Mouse (Mus musculus): Measurements from ENCODE around the gene Srrm2.

Gene Srrm2

GRCm38 (mm10) chr17:23815641-23816040, 25.3 kb downstream of the Srrm2 start:
- no peak for DNase-seq

- no peak for DNase-seq
Observed at GRCm38 (mm10) chr17:23818579-23818978, 28.2 kb downstream of the Srrm2 start.

GRCm38 (mm10) chr17:23819235-23819634, 28.9 kb downstream of the Srrm2 start:
- DNase-seq = peak; percentile 20

GRCm38 (mm10) chr17:23820731-23821130, 30.4 kb downstream of the Srrm2 start:
- DNase-seq = no peak

GRCm38 (mm10) chr17:23822094-23822493, 31.8 kb downstream of the Srrm2 start:
- DNase-seq = peak; percentile 25

- no peak for DNase-seq
Observed at GRCm38 (mm10) chr17:23823018-23823417, 32.7 kb downstream of the Srrm2 start.

- no peak for DNase-seq
Observed at GRCm38 (mm10) chr17:23823614-23824013, 33.3 kb downstream of the Srrm2 start.

- DNase-seq = no peak
Observed at GRCm38 (mm10) chr17:23825591-23825990, 35.3 kb downstream of the Srrm2 start.

GRCm38 (mm10) chr17:23828271-23829001, 38.1 kb downstream of the Srrm2 start:
- DNase-seq = peak; percentile 68

- peak; percentile 90 for DNase-seq
Observed at GRCm38 (mm10) chr17:23829064-23829619, 38.8 kb downstream of the Srrm2 start, which contains the start of gene Elob. Gene Elob (minus strand): TSS chr17:23829136.

- peak; percentile 28 for DNase-seq
Observed at GRCm38 (mm10) chr17:23831201-23831600, 40.9 kb downstream of the Srrm2 start.

- DNase-seq = no peak
Observed at GRCm38 (mm10) chr17:23836006-23836575, 45.8 kb downstream of the Srrm2 start, which contains the start of gene Prss33. Gene Prss33 (minus strand): TSS chr17:23836056.

GRCm38 (mm10) chr17:23841145-23841544, 50.8 kb downstream of the Srrm2 start:
- peak; percentile 74 for DNase-seq

GRCm38 (mm10) chr17:23843141-23843811, 52.9 kb downstream of the Srrm2 start:
- DNase-seq = no peak

- peak; percentile 67 for DNase-seq
Observed at GRCm38 (mm10) chr17:23843812-23844273, 53.5 kb downstream of the Srrm2 start, which contains the start of the genes Prss32 and Prss41. Gene Prss32 (plus strand): TSS chr17:23843855. Gene Prss41 (minus strand): TSS chr17:23844172.

GRCm38 (mm10) chr17:23850028-23850427, 59.7 kb downstream of the Srrm2 start:
- no peak for DNase-seq

- DNase-seq = peak; percentile 58
Observed at GRCm38 (mm10) chr17:23850853-23851749, 60.8 kb downstream of the Srrm2 start.

- DNase-seq = no peak
Observed at GRCm38 (mm10) chr17:23853292-23853691, 63.0 kb downstream of the Srrm2 start.

GRCm38 (mm10) chr17:23854229-23854765, 64.0 kb downstream of the Srrm2 start:
- DNase-seq = no peak

GRCm38 (mm10) chr17:23857193-23857592, 66.9 kb downstream of the Srrm2 start:
- no peak for DNase-seq

GRCm38 (mm10) chr17:23857913-23858312, 67.6 kb downstream of the Srrm2 start:
- no peak for DNase-seq

- DNase-seq = no peak
Observed at GRCm38 (mm10) chr17:23862926-23863325, 72.6 kb downstream of the Srrm2 start.
